Mouse (Mus musculus) forebrain, embryonic 13.5 days (tissue): Measurements from ENCODE around the gene Copa. TPM values are rescaled to one million over a fixed set of nuclear protein-coding genes. Genes with fewer than 3 reads are reported as not detected.

Experiments
- ATAC-seq: fragments of 200-750 bp; cut with Nextera tagmentation; 2 replicates; pipeline ENCODE4 v1.8.0; 2017
- H3K27ac ChIP-seq: fragments of 300-500 bp; sonication (generic); 2 replicates; pipeline ENCODE4 v1.5.1; 2015; ENCODE audit warnings: inconsistent platforms, mild to moderate bottlenecking, moderate library complexity
- H3K27me3 ChIP-seq: fragments of 300-500 bp; sonication (generic); 2 replicates; pipeline ENCODE4 v1.6.1; 2015; ENCODE audit warnings: mild to moderate bottlenecking, inconsistent platforms
- H3K36me3 ChIP-seq: fragments of 300-500 bp; sonication (generic); 2 replicates; pipeline ENCODE4 v1.6.1; 2015; ENCODE audit warnings: mild to moderate bottlenecking, inconsistent platforms; ENCODE audit not compliant: poor library complexity, severe bottlenecking
- H3K4me1 ChIP-seq: fragments of 300-500 bp; sonication (generic); 2 replicates; pipeline ENCODE4 v1.6.1; 2015; ENCODE audit warnings: inconsistent platforms
- H3K4me2 ChIP-seq: fragments of 300-500 bp; sonication (generic); 2 replicates; pipeline ENCODE4 v1.6.1; 2015; ENCODE audit warnings: inconsistent platforms, mild to moderate bottlenecking, moderate library complexity
- H3K4me3 ChIP-seq: fragments of 300-500 bp; sonication (generic); 2 replicates; pipeline ENCODE4 v1.5.1; 2015; ENCODE audit warnings: mild to moderate bottlenecking, inconsistent platforms
- H3K9ac ChIP-seq: fragments of 300-500 bp; sonication (generic); 2 replicates; pipeline ENCODE4 v1.6.1; 2015; ENCODE audit warnings: mild to moderate bottlenecking, inconsistent platforms
- H3K9me3 ChIP-seq: fragments of 300-500 bp; sonication (generic); replicated peaks from 2 replicates; pipeline ENCODE4 v1.6.1; 2016; ENCODE audit warnings: inconsistent platforms
- WGBS: fragments of 180-500 bp; shearing (Covaris S2); methylation state at CpG from one replicate; pipeline ENCODE4 v1.1.7; 2015; 5-methylcytosine and 5-hydroxymethylcytosine counted together
- polyA plus RNA-seq: library from polyadenylated mRNA; unstranded; fragments of >200 nt; fragmentation: Nextera tagmentation; extraction: Ambion mirVana; gene quantifications from 2 replicates; pipeline ENCODE4 v1.2.1, GENCODE M21; 2015

Gene Copa
- polyA plus RNA-seq, 1 experiment from 2014 or later, result 174 TPM

GRCm38 (mm10) chr1:172095202-172095601, 12.9 kb downstream of the Copa start:
- no peak overlapping the region for H3K27ac ChIP-seq
- H3K27me3 ChIP-seq, result no peaks in the 10 kb centered on the region
- H3K4me3 ChIP-seq, result no peak overlapping the region
- no peak for ATAC-seq
- H3K9me3 ChIP-seq, result no peaks in the 10 kb centered on the region
- H3K9ac ChIP-seq, result no peak overlapping the region
- H3K4me1 ChIP-seq, result no peaks in the 10 kb centered on the region
- peaks cover 80% of the 10 kb centered on the region for H3K36me3 ChIP-seq
- WGBS, result 73% methylated on average over 6 of the region's 6 CpGs
- H3K4me2 ChIP-seq, result no peak overlapping the region

- no peak overlapping the region for H3K27ac ChIP-seq
- H3K9ac ChIP-seq, result no peak overlapping the region
- no peaks in the 10 kb centered on the region for H3K27me3 ChIP-seq
- peaks cover 82% of the 10 kb centered on the region for H3K36me3 ChIP-seq
- H3K4me3 ChIP-seq, result no peak overlapping the region
- H3K4me1 ChIP-seq, result no peaks in the 10 kb centered on the region
- no peaks in the 10 kb centered on the region for H3K9me3 ChIP-seq
- no peak for ATAC-seq
- H3K4me2 ChIP-seq, result no peak overlapping the region
- WGBS, result 91% methylated on average over 6 of the region's 6 CpGs
Measured at GRCm38 (mm10) chr1:172099325-172100033, 17.1 kb downstream of the Copa start.

GRCm38 (mm10) chr1:172103619-172104018, 21.3 kb downstream of the Copa start:
- 89% methylated on average over 4 of the region's 4 CpGs for WGBS
- ATAC-seq, result no peak
- Histone ChIP-seq H3K4me1 (no peaks in the 10 kb centered on the region), H3K9me3 (no peaks in the 10 kb centered on the region), H3K4me3 (no peak overlapping the region), H3K27me3 (no peaks in the 10 kb centered on the region), H3K4me2 (no peak overlapping the region), H3K27ac (no peak overlapping the region), H3K36me3 (peaks cover 88% of the 10 kb centered on the region), H3K9ac (no peak overlapping the region)

- Histone ChIP-seq H3K4me1 (no peaks in the 10 kb centered on the region), H3K4me2 (no peak overlapping the region), H3K4me3 (no peak overlapping the region), H3K9me3 (no peaks in the 10 kb centered on the region), H3K27me3 (no peaks in the 10 kb centered on the region), H3K27ac (no peak overlapping the region), H3K9ac (no peak overlapping the region), H3K36me3 (peaks cover 93% of the 10 kb centered on the region)
- 87% methylated on average over 11 of the region's 11 CpGs for WGBS
- no peak for ATAC-seq
Measured at GRCm38 (mm10) chr1:172105101-172105500, 22.8 kb downstream of the Copa start.

- Histone ChIP-seq H3K27me3 (no peaks in the 10 kb centered on the region), H3K4me2 (no peak overlapping the region), H3K9ac (no peak overlapping the region), H3K27ac (no peak overlapping the region), H3K36me3 (peaks cover 97% of the 10 kb centered on the region), H3K4me3 (no peak overlapping the region), H3K9me3 (no peaks in the 10 kb centered on the region), H3K4me1 (no peaks in the 10 kb centered on the region)
- 0 out of 2 replicates have a peak, but pooled peaks have one; percentile 27 for ATAC-seq
- 75% methylated on average over 10 of the region's 10 CpGs for WGBS
Measured at GRCm38 (mm10) chr1:172107777-172108477, 25.6 kb downstream of the Copa start.

- 92% methylated on average over 5 of the region's 5 CpGs for WGBS
- peaks cover 98% of the 10 kb centered on the region for H3K36me3 ChIP-seq
Measured at GRCm38 (mm10) chr1:172116948-172117347, 34.6 kb downstream of the Copa start.

GRCm38 (mm10) chr1:172119100-172119499, 36.8 kb downstream of the Copa start:
- no peak for ATAC-seq
- no peak overlapping the region for H3K9ac ChIP-seq

More at GRCm38 (mm10) chr1:172116948-172117347, 34.6 kb downstream of the Copa start:
- H3K4me2 ChIP-seq, result no peak overlapping the region
- no peaks in the 10 kb centered on the region for H3K27me3 ChIP-seq
- H3K9ac ChIP-seq, result no peak overlapping the region
- H3K9me3 ChIP-seq, result no peaks in the 10 kb centered on the region
- H3K27ac ChIP-seq, result no peak overlapping the region
- H3K4me3 ChIP-seq, result no peak overlapping the region
- ATAC-seq, result no peak
- no peaks in the 10 kb centered on the region for H3K4me1 ChIP-seq

GRCm38 (mm10) chr1:172119720-172120119, 37.4 kb downstream of the Copa start:
- no peak overlapping the region for H3K4me2 ChIP-seq
- ATAC-seq, result peak; percentile 46; the same call in 1 of the 2 replicates
- no peaks in the 10 kb centered on the region for H3K9me3 ChIP-seq
- 36% methylated on average over 3 of the region's 3 CpGs for WGBS
- H3K9ac ChIP-seq, result no peak overlapping the region
- H3K27me3 ChIP-seq, result no peaks in the 10 kb centered on the region
- peaks cover 91% of the 10 kb centered on the region for H3K36me3 ChIP-seq
- no peak overlapping the region for H3K27ac ChIP-seq
- no peak overlapping the region for H3K4me3 ChIP-seq
- H3K4me1 ChIP-seq, result no peaks in the 10 kb centered on the region

More at GRCm38 (mm10) chr1:172119100-172119499, 36.8 kb downstream of the Copa start:
- H3K4me1 ChIP-seq, result no peaks in the 10 kb centered on the region
- H3K36me3 ChIP-seq, result peaks cover 97% of the 10 kb centered on the region
- H3K27me3 ChIP-seq, result no peaks in the 10 kb centered on the region
- H3K9me3 ChIP-seq, result no peaks in the 10 kb centered on the region
- no peak overlapping the region for H3K27ac ChIP-seq
- no peak overlapping the region for H3K4me2 ChIP-seq
- H3K4me3 ChIP-seq, result no peak overlapping the region
- 86% methylated on average over 6 of the region's 6 CpGs for WGBS

- WGBS, result 86% methylated on average over 2 of the region's 2 CpGs
- ATAC-seq, result no peak
- no peaks in the 10 kb centered on the region for H3K9me3 ChIP-seq
- H3K36me3 ChIP-seq, result peaks cover 61% of the 10 kb centered on the region
- H3K27me3 ChIP-seq, result no peaks in the 10 kb centered on the region
- no peak overlapping the region for H3K4me2 ChIP-seq
- no peak overlapping the region for H3K9ac ChIP-seq
- H3K4me1 ChIP-seq, result peaks cover 12% of the 10 kb centered on the region
- H3K4me3 ChIP-seq, result no peak overlapping the region
- H3K27ac ChIP-seq, result no peak overlapping the region
Measured at GRCm38 (mm10) chr1:172122671-172123070, 40.3 kb downstream of the Copa start.

GRCm38 (mm10) chr1:172124572-172124971, 42.2 kb downstream of the Copa start:
- no peak overlapping the region for H3K4me2 ChIP-seq
- no peaks in the 10 kb centered on the region for H3K27me3 ChIP-seq
- no peak overlapping the region for H3K4me3 ChIP-seq
- H3K9me3 ChIP-seq, result no peaks in the 10 kb centered on the region
- 84% methylated on average over 6 of the region's 6 CpGs for WGBS
- ATAC-seq, result no peak
- peaks cover 55% of the 10 kb centered on the region for H3K36me3 ChIP-seq
- H3K9ac ChIP-seq, result no peak overlapping the region
- H3K4me1 ChIP-seq, result peaks cover 16% of the 10 kb centered on the region
- H3K27ac ChIP-seq, result no peak overlapping the region

- Histone ChIP-seq H3K4me2 (peak within 1 kb of the TSS; percentile 79), H3K27me3 (no peaks in the 10 kb centered on the region), H3K4me3 (peak within 1 kb of the TSS; percentile 87), H3K9ac (peak within 1 kb of the TSS; percentile 87), H3K4me1 (peaks cover 16% of the 10 kb centered on the region), H3K27ac (0 out of 2 replicates have a peak within 1 kb of the TSS, but pooled peaks have one; percentile 35), H3K36me3 (peaks cover 54% of the 10 kb centered on the region), H3K9me3 (no peaks in the 10 kb centered on the region)
- under 1% methylated on average over 42 of the region's 42 CpGs for WGBS
- ATAC-seq, result peak; percentile 98
Measured at GRCm38 (mm10) chr1:172126376-172127347, 44.3 kb downstream of the Copa start, which contains the start of gene Pex19. Gene Pex19 (plus strand): TSS chr1:172126755.
